Mouse (Mus musculus) embryonic facial prominence, embryonic 14.5 days (tissue): ENCODE results near the gene Psmb8. TPM values are rescaled to one million over a fixed set of nuclear protein-coding genes. Genes with fewer than 3 reads are reported as not detected.

Experiments used
- ATAC-seq: fragments of 200-750 bp; cut with Nextera tagmentation; 2 replicates; pipeline ENCODE4 v1.8.0; 2017; ENCODE audit warnings: low read depth, moderate number of reproducible peaks, moderate TSS enrichment
- DNase-seq: peaks from one replicate; pipeline ENCODE4 v3.0.0-alpha.2; 2015; ENCODE audit warnings: low spot score
- H3K27ac ChIP-seq: fragments of 300-500 bp; sonication (generic); replicated peaks from 2 replicates; pipeline ENCODE4 v1.5.1; 2014; ENCODE audit warnings: low read depth, mild to moderate bottlenecking, low read length, moderate library complexity
- H3K27me3 ChIP-seq: fragments of 300-500 bp; sonication (generic); replicated peaks from 2 replicates; pipeline ENCODE4 v1.6.1; 2014; ENCODE audit warnings: low read length; ENCODE audit not compliant: control insufficient read depth, insufficient read depth
- H3K36me3 ChIP-seq: fragments of 300-500 bp; sonication (generic); 2 replicates; pipeline ENCODE4 v1.6.1; 2014; ENCODE audit warnings: low read length, mixed read lengths; ENCODE audit not compliant: control insufficient read depth, insufficient read depth
- H3K4me1 ChIP-seq: fragments of 300-500 bp; sonication (generic); 2 replicates; pipeline ENCODE4 v1.6.1; 2014; ENCODE audit warnings: antibody characterized with exemption, low read length; ENCODE audit not compliant: control insufficient read depth, insufficient read depth
- H3K4me2 ChIP-seq: fragments of 300-500 bp; sonication (generic); 2 replicates; pipeline ENCODE4 v1.6.1; 2014; ENCODE audit warnings: low read depth, mild to moderate bottlenecking, low read length, moderate library complexity, mixed read lengths
- H3K4me3 ChIP-seq: fragments of 300-500 bp; sonication (generic); 2 replicates; pipeline ENCODE4 v1.5.1; 2014; ENCODE audit warnings: low read depth, mild to moderate bottlenecking, low read length
- H3K9ac ChIP-seq: fragments of 300-500 bp; sonication (generic); 2 replicates; pipeline ENCODE4 v1.6.1; 2014; ENCODE audit warnings: low read depth, mild to moderate bottlenecking, low read length, moderate library complexity, mixed read lengths
- H3K9me3 ChIP-seq: fragments of 300-500 bp; sonication (generic); 2 replicates; pipeline ENCODE4 v1.6.1; 2016; ENCODE audit warnings: low read length; ENCODE audit not compliant: control insufficient read depth
- WGBS: fragments of 180-500 bp; shearing (Covaris S2); extraction: QIAGEN DNeasy Blood & Tissue Kit; methylation state at CpG from one replicate; pipeline ENCODE4 v1.1.7; 2014; 5-methylcytosine and 5-hydroxymethylcytosine counted together
- polyA plus RNA-seq: library from polyadenylated mRNA; unstranded; fragments of >200 nt; fragmentation: Nextera tagmentation; extraction: Ambion mirVana; gene quantifications from 2 replicates; pipeline ENCODE4 v1.2.1, GENCODE M21; 2014

Gene Psmb8
- polyA plus RNA-seq, 1 experiment from 2014 or later: 12.1 TPM

DNA sequence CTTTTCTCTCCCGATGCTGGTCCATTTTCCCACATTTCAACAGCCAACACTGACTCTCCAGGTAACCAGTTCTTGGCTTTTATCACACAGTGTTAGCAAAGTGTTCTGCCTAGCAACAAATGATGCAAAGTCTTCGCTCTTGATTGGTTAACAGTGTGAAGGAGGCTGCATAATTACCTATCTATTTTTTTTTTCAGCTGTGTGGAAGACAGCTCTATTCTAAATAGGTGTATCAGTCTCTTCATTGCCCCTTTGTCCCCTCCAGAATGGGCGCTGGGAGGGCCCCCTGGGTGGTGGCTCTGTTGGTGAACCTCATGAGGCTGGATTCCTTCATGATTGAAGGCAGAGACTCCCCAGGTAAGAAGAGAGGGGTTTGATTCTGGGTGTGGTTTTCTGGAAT is 41.2 kb downstream of the Psmb8 start, which contains the start of gene H2-Ob:
TSS of gene H2-Ob (plus strand) at position 198 of the 400 bp plus-strand sequence.
- no peak for ATAC-seq
- WGBS: 66% methylated on average over 3 of the region's 3 CpGs
- Histone ChIP-seq H3K9ac (no peak within 1 kb of the TSS), H3K36me3 (no peaks in the 10 kb centered on the region), H3K4me1 (no peaks in the 10 kb centered on the region), H3K4me2 (no peak within 1 kb of the TSS), H3K4me3 (no peak within 1 kb of the TSS), H3K27me3 (no peaks in the 10 kb centered on the region), H3K9me3 (peaks cover 6% of the 10 kb centered on the region; the same call in 1 of the 2 replicates), H3K27ac (no peak within 1 kb of the TSS)
- DNase-seq: peak; percentile 52

GRCm38 (mm10) chr17:34239601-34240041 is 42.1 kb downstream of the Psmb8 start:
- H3K4me3 ChIP-seq: no peak overlapping the region
- no peak overlapping the region for H3K9ac ChIP-seq
- H3K4me2 ChIP-seq: no peak overlapping the region
- ATAC-seq (no peak), DNase-seq (no peak)
- peaks cover 6% of the 10 kb centered on the region; the same call in 1 of the 2 replicates for H3K9me3 ChIP-seq
- no peaks in the 10 kb centered on the region for H3K4me1 ChIP-seq
- no peaks in the 10 kb centered on the region for H3K36me3 ChIP-seq
- H3K27me3 ChIP-seq: no peaks in the 10 kb centered on the region
- WGBS: 65% methylated on average over 10 of the region's 10 CpGs
- H3K27ac ChIP-seq: no peak overlapping the region

GRCm38 (mm10) chr17:34240366-34240765 is 42.8 kb downstream of the Psmb8 start:
- ATAC-seq (no peak), DNase-seq (no peak)
- Histone ChIP-seq H3K4me2 (no peak overlapping the region), H3K9ac (no peak overlapping the region), H3K4me3 (no peak overlapping the region), H3K4me1 (no peaks in the 10 kb centered on the region), H3K9me3 (peaks cover 6% of the 10 kb centered on the region; the same call in 1 of the 2 replicates), H3K36me3 (no peaks in the 10 kb centered on the region), H3K27ac (no peak overlapping the region), H3K27me3 (no peaks in the 10 kb centered on the region)
- WGBS: 63% methylated on average over 3 of the region's 3 CpGs

DNA sequence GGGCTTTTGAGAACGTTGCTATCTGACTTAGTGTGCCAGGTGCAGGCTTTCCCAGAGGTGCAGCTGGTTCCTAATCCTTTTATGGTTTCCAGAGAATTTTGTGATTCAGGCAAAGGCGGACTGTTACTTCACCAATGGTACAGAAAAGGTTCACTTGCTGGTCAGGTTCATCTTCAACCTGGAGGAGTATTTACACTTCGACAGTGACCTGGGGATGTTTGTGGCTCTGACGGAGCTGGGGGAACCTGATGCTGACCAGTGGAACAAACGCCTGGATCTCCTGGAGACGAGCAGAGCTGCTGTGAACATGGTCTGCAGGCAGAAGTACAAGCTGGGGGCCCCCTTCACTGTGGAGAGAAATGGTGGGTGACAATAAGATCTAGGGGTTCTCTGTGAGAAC is 43.4 kb downstream of the Psmb8 start:
- 77% methylated on average over 6 of the region's 6 CpGs for WGBS
- Histone ChIP-seq H3K9me3 (peaks cover 6% of the 10 kb centered on the region; the same call in 1 of the 2 replicates), H3K4me3 (no peak overlapping the region), H3K36me3 (no peaks in the 10 kb centered on the region), H3K4me1 (no peaks in the 10 kb centered on the region), H3K27ac (no peak overlapping the region), H3K9ac (no peak overlapping the region), H3K27me3 (no peaks in the 10 kb centered on the region), H3K4me2 (no peak overlapping the region)
- ATAC-seq: no peak
- no peak for DNase-seq

DNA sequence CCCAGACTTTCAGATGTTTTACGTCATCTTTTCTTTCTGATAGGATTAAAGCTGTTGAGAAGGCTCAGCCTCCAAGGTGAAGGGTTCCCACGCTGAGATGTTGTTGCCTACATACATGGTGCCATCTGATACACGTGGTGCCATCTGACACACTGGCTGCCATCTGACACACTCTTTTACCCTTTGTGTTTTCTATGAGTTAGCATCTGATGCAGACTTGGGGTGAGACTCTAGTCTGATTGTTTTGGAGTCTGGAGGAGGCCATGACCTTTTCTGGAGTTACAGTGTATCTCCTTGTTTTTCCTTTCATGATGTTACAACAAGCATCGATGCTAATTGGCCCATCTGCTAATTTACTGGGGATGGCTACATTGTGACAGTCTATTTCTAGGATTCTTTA is 47.1 kb downstream of the Psmb8 start:
- Histone ChIP-seq H3K4me2 (no peak overlapping the region), H3K4me1 (no peaks in the 10 kb centered on the region), H3K27ac (no peak overlapping the region), H3K4me3 (no peak overlapping the region), H3K36me3 (no peaks in the 10 kb centered on the region), H3K9ac (no peak overlapping the region), H3K27me3 (no peaks in the 10 kb centered on the region), H3K9me3 (peaks cover 6% of the 10 kb centered on the region; the same call in 1 of the 2 replicates)
- DNase-seq (no peak), ATAC-seq (no peak)
- WGBS: 67% methylated on average over 4 of the region's 4 CpGs

DNA sequence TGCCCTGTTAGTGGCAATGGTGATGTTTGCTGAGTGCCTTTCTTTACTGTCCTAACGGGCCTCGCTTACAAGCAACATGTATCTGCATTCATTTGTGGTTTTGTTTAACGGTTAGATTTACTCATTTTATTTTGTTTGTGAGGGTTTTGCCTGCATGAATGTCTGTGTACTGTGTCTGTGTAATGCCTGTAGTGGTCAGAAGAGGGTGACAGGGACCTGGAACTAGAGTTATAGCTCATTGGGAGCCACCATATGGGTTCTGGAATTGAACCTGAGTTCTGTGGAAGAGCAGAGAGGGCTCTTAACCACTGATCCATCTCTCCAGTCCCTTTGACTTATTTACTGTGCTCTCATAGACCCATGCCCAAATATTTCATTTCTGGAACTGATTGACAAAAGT is 49.5 kb downstream of the Psmb8 start:
- 82% methylated on average over 3 of the region's 3 CpGs for WGBS
- Histone ChIP-seq H3K4me3 (no peak overlapping the region), H3K4me2 (no peak overlapping the region), H3K9ac (no peak overlapping the region), H3K9me3 (no peaks in the 10 kb centered on the region), H3K27me3 (no peaks in the 10 kb centered on the region), H3K36me3 (no peaks in the 10 kb centered on the region), H3K4me1 (no peaks in the 10 kb centered on the region), H3K27ac (no peak overlapping the region)
- ATAC-seq (no peak), DNase-seq (no peak)

GRCm38 (mm10) chr17:34248764-34249163 is 51.2 kb downstream of the Psmb8 start:
- H3K9me3 ChIP-seq: no peaks in the 10 kb centered on the region
- no peaks in the 10 kb centered on the region for H3K36me3 ChIP-seq
- 68% methylated on average over 2 of the region's 2 CpGs for WGBS
- H3K4me2 ChIP-seq: no peak overlapping the region
- H3K4me1 ChIP-seq: no peaks in the 10 kb centered on the region
- no peak for ATAC-seq
- no peak overlapping the region for H3K4me3 ChIP-seq
- H3K9ac ChIP-seq: no peak overlapping the region
- H3K27me3 ChIP-seq: no peaks in the 10 kb centered on the region
- H3K27ac ChIP-seq: no peak overlapping the region
- no peak for DNase-seq

DNA sequence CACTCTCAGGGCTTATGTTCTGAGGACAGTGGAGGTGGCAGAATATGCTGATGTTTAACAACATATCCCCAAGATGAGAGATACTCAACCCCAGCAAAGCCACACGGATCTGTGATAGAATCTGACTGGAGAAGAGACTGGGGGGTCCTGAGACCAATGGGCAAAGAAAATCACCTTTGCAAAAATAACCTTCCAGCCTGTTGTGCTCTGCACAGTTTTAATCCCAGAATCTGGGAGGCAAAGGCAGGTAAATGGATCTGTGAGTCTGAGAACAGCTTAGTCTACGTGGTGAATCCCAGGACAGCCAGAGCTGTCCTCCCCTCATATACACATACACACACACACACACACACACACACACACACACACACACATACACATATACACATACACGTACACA is 51.8 kb downstream of the Psmb8 start:
- DNase-seq: no peak
- Histone ChIP-seq H3K4me1 (no peaks in the 10 kb centered on the region), H3K27ac (no peak overlapping the region), H3K27me3 (no peaks in the 10 kb centered on the region), H3K4me3 (no peak overlapping the region), H3K4me2 (no peak overlapping the region), H3K9ac (no peak overlapping the region), H3K36me3 (no peaks in the 10 kb centered on the region), H3K9me3 (no peaks in the 10 kb centered on the region)
- ATAC-seq: no peak
- 47% methylated on average over 3 of the region's 3 CpGs for WGBS

DNA sequence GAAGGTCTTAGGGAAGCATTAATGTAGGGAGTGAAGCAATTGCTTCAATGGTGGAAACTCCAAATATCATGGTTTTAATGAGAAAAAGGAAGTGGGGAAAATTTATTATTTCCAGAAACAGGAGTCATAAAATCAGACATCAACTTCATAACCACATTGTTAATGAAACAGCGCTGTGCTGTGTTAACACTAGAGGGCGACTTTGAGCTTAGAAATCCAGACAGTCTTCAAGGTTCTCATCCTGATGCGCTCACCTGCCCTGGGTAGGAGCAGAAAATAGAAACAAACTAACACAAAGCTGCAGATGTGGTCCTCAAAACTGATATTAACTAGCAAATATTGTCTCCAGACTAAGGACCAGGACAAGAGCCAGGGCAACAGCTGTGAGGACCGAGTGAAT is 52.4 kb downstream of the Psmb8 start:
- 15% methylated on average over 4 of the region's 4 CpGs for WGBS
- DNase-seq (peak; percentile 75), ATAC-seq (no peak)
- Histone ChIP-seq H3K9me3 (no peaks in the 10 kb centered on the region), H3K4me3 (no peak overlapping the region), H3K36me3 (no peaks in the 10 kb centered on the region), H3K4me2 (no peak overlapping the region), H3K4me1 (no peaks in the 10 kb centered on the region), H3K27me3 (no peaks in the 10 kb centered on the region), H3K27ac (no peak overlapping the region), H3K9ac (no peak overlapping the region)
